In genomic region chr2:29295557-29295956, GRCm38 (mm10) we compare ENCODE assay signal across 27 mouse cellular contexts. TPM values are rescaled to one million over a fixed set of nuclear protein-coding genes. Genes with fewer than 3 reads are reported as not detected.
A peak's percentile ranks its signal among the peaks of the same experiment; 100 is the strongest.
DNase-seq lines count a peak whose midpoint lies in the region; ATAC-seq and TF ChIP-seq lines count a peak whose summit lies in the region.
"Had no signal": no experiment of that assay in that cellular context is flagged by ENCODE, and none has a peak within 500 bp of the region (broad histone marks: within the 10 kb centered on the region; RNA-seq: fewer than 3 reads in every experiment).

No protein-coding gene starts in this region.

- no peaks in the 10 kb centered on the region for H3K36me3 ChIP-seq in heart, postnatal 0 days (replicated peaks; ENCODE audit: control insufficient read depth, insufficient read depth, low read length)
- H3K36me3 ChIP-seq in kidney, embryonic 16.5 days (ENCODE audit: insufficient read depth, low read length): no peaks in the 10 kb centered on the region
- no peaks in the 10 kb centered on the region for H3K36me3 ChIP-seq in intestine, postnatal 0 days (ENCODE audit: control insufficient read depth, insufficient read depth)
- H3K36me3 ChIP-seq: embryonic facial prominence, embryonic 13.5 days; forebrain, embryonic 10.5 days; forebrain, embryonic 15.5 days; heart, embryonic 13.5 days; hindbrain, embryonic 13.5 days had no signal

- WGBS in heart, postnatal 0 days: 32% methylated on average over 3 of the region's 3 CpGs
- 47% methylated on average over 3 of the region's 3 CpGs for WGBS in kidney, embryonic 16.5 days
- WGBS in intestine, postnatal 0 days: 53% methylated on average over 3 of the region's 3 CpGs

- TF ChIP-seq CTCF in gastrocnemius, adult 2 months (IDR thresholded peaks at IDR 0.05): no peak
- TF ChIP-seq CTCF in heart, postnatal 0 days (IDR thresholded peaks at IDR 0.05; ENCODE audit: low read depth): no peak
- TF ChIP-seq CTCF in intestine, postnatal 0 days (IDR thresholded peaks at IDR 0.05; ENCODE audit: low read depth): no peak

- no peak for ATAC-seq in heart, postnatal 0 days (ENCODE audit: insufficient read depth, low read depth)
- no peak for ATAC-seq in kidney, embryonic 16.5 days (ENCODE audit: low FRiP score, low TSS enrichment)
- no peak for ATAC-seq in intestine, postnatal 0 days
- ATAC-seq: forebrain, embryonic 15.5 days; intestine, embryonic 16.5 days had no signal

- H3K9ac ChIP-seq in heart, postnatal 0 days (replicated peaks; ENCODE audit: low read depth, low read length): no peak overlapping the region
- H3K9ac ChIP-seq in kidney, embryonic 16.5 days (replicated peaks; ENCODE audit: low read length): no peak overlapping the region
- no peak overlapping the region for H3K9ac ChIP-seq in intestine, postnatal 0 days (ENCODE audit: low read depth, low read length)
- H3K9ac ChIP-seq: embryonic facial prominence, embryonic 13.5 days; forebrain, embryonic 15.5 days; heart, embryonic 13.5 days; hindbrain, embryonic 13.5 days; liver, embryonic 14.5 days; lung, embryonic 14.5 days had no signal

- DNase-seq in gastrocnemius, adult 2 months: no peak
- no peak for DNase-seq in gastrocnemius, postnatal 14 days
- no peak for DNase-seq in heart, postnatal 0 days (ENCODE audit: low spot score)
- no peak for DNase-seq in heart, postnatal 25 days (ENCODE audit: low spot score)
- DNase-seq in kidney, postnatal 36 days: peak; percentile 2 to 26
- DNase-seq: adrenal gland, postnatal 10 days; cerebellum, adult 18-20 months; cerebellum, postnatal 10 days; heart, postnatal 14 days; layer of hippocampus, postnatal 36 days; left cerebral cortex, postnatal 4 days; lung, embryonic 14.5 days; midbrain, embryonic 14.5 days; retina, postnatal 1 day; right cerebral cortex, postnatal 14 days; spleen, adult 18-20 months; thymus, postnatal 14 days had no signal

- H3K27me3 ChIP-seq in heart, postnatal 0 days (ENCODE audit: control insufficient read depth, insufficient read depth, low read length): no peaks in the 10 kb centered on the region
- H3K27me3 ChIP-seq in kidney, embryonic 16.5 days (ENCODE audit: insufficient read depth, low read length): no peaks in the 10 kb centered on the region
- H3K27me3 ChIP-seq in intestine, postnatal 0 days (replicated peaks; ENCODE audit: control insufficient read depth, insufficient read depth, low read length): no peaks in the 10 kb centered on the region
- H3K27me3 ChIP-seq: embryonic facial prominence, embryonic 13.5 days; forebrain, embryonic 15.5 days; heart, embryonic 13.5 days; hindbrain, embryonic 13.5 days had no signal

- H3K4me2 ChIP-seq in heart, postnatal 0 days (ENCODE audit: low read depth, low read length): no peak overlapping the region
- H3K4me2 ChIP-seq in kidney, embryonic 16.5 days (replicated peaks; ENCODE audit: low read depth, low read length): no peak overlapping the region
- no peak overlapping the region for H3K4me2 ChIP-seq in intestine, postnatal 0 days (replicated peaks; ENCODE audit: low read depth)
- H3K4me2 ChIP-seq: embryonic facial prominence, embryonic 13.5 days; forebrain, embryonic 15.5 days; heart, embryonic 13.5 days; hindbrain, embryonic 13.5 days; lung, embryonic 14.5 days had no signal

- peak overlapping the region; percentile 12; the same call in 1 of the 2 replicates for H3K27ac ChIP-seq in gastrocnemius, adult 2 months
- 0 out of 2 replicates have a peak overlapping the region, but pooled peaks have one; percentile 34 for H3K27ac ChIP-seq in heart, postnatal 0 days (ENCODE audit: low read depth)
- no peak overlapping the region for H3K27ac ChIP-seq in kidney, embryonic 16.5 days (ENCODE audit: low read length)
- H3K27ac ChIP-seq in brown adipose tissue, adult 24 weeks (replicated peaks; ENCODE audit: low read depth, low read length): peak overlapping the region; percentile 56
- H3K27ac ChIP-seq in intestine, postnatal 0 days (ENCODE audit: low read depth, low read length): no peak overlapping the region
- H3K27ac ChIP-seq: embryonic facial prominence, embryonic 13.5 days; forebrain, embryonic 10.5 days; forebrain, embryonic 15.5 days; heart, embryonic 13.5 days; hindbrain, embryonic 13.5 days; liver, embryonic 14.5 days had no signal

- TF ChIP-seq EP300 in heart, postnatal 0 days (IDR thresholded peaks at IDR 0.05; ENCODE audit: low read depth): no peak

- no peaks in the 10 kb centered on the region for H3K4me1 ChIP-seq in heart, postnatal 0 days (ENCODE audit: control insufficient read depth, insufficient read depth)
- H3K4me1 ChIP-seq in kidney, embryonic 16.5 days (ENCODE audit: insufficient read depth, low read length): no peaks in the 10 kb centered on the region
- peaks cover 18% of the 10 kb centered on the region for H3K4me1 ChIP-seq in brown adipose tissue, adult 24 weeks (ENCODE audit: control insufficient read depth, insufficient read depth, insufficient read length, low read length)
- no peaks in the 10 kb centered on the region for H3K4me1 ChIP-seq in intestine, postnatal 0 days (replicated peaks; ENCODE audit: control insufficient read depth, insufficient read depth, low read length)
- H3K4me1 ChIP-seq: embryonic facial prominence, embryonic 13.5 days; forebrain, embryonic 10.5 days; forebrain, embryonic 15.5 days; heart, embryonic 13.5 days; hindbrain, embryonic 13.5 days had no signal

- H3K9me3 ChIP-seq in heart, postnatal 0 days (replicated peaks; ENCODE audit: control insufficient read depth, low read length): peaks cover 15% of the 10 kb centered on the region
- H3K9me3 ChIP-seq in kidney, embryonic 16.5 days (ENCODE audit: low read length): peaks cover 11% of the 10 kb centered on the region
- no peaks in the 10 kb centered on the region for H3K9me3 ChIP-seq in intestine, postnatal 0 days (ENCODE audit: control insufficient read depth)

- no peak overlapping the region for H3K4me3 ChIP-seq in gastrocnemius, adult 2 months
- no peak overlapping the region for H3K4me3 ChIP-seq in heart, postnatal 0 days (ENCODE audit: low read depth, low read length)
- no peak overlapping the region for H3K4me3 ChIP-seq in kidney, embryonic 16.5 days (ENCODE audit: low read length)
- no peak overlapping the region for H3K4me3 ChIP-seq in brown adipose tissue, adult 24 weeks (ENCODE audit: insufficient read depth, low read depth, low read length)
- no peak overlapping the region for H3K4me3 ChIP-seq in intestine, postnatal 0 days (ENCODE audit: low read depth, low read length)
- H3K4me3 ChIP-seq: embryonic facial prominence, embryonic 13.5 days; forebrain, embryonic 10.5 days; forebrain, embryonic 15.5 days; heart, embryonic 13.5 days; hindbrain, embryonic 13.5 days had no signal

- intact Hi-C loops in gastrocnemius, adult 2 months (cut with DNase I): no loop called here
- intact Hi-C loops in gastrocnemius, postnatal 14 days (cut with DNase I; ENCODE audit: low total_unique reads): no loop called here
- intact Hi-C loops in heart, postnatal 25 days (cut with DNase I): no loop called here

RNA-seq across cellular contexts. Expression of gene Ntng2, which starts 42.8 kb away (rescaled TPM):
- total RNA-seq in gastrocnemius, adult 2 months (2021): 10 to 100 TPM; 25.0 to 27.0 TPM
- total RNA-seq in gastrocnemius, postnatal 14 days (2021): 10 to 100 TPM; 24.2 to 28.2 TPM
- 0.73 TPM in 1 of 2 replicates, not detected in the other for total RNA-seq in heart, postnatal 0 days (2014; rRNA removed; ENCODE audit: low replicate concordance)
- polyA plus RNA-seq in heart, postnatal 0 days (2015; fragmentation: Nextera tagmentation; extraction: Ambion mirVana): 0.12 and 0.29 TPM in 2 replicates
- 1 to 10 TPM; 4.6 to 5.8 TPM for total RNA-seq in heart, postnatal 25 days (2021)
- 5.1 TPM in 2 replicates for polyA plus RNA-seq in kidney, embryonic 16.5 days (2015; fragmentation: Nextera tagmentation; extraction: Ambion mirVana)
- 5.6 and 10.0 TPM in 2 replicates for polyA plus RNA-seq in brown adipose tissue, adult 24 weeks (2012; ENCODE audit: insufficient read depth, insufficient read length, missing spikeins)
- polyA plus RNA-seq in intestine, postnatal 0 days (2015; fragmentation: Nextera tagmentation; extraction: Ambion mirVana): 0.21 TPM in 1 of 2 replicates, not detected in the other
- polyA plus RNA-seq: intestine, embryonic 16.5 days had no signal

RNA-seq across cellular contexts. Expression of gene Med27, which starts 51.1 kb away (rescaled TPM):
- 10 to 100 TPM; 12.3 to 16.9 TPM for total RNA-seq in gastrocnemius, adult 2 months (2021)
- total RNA-seq in gastrocnemius, postnatal 14 days (2021): 10 to 100 TPM; 12.7 to 14.4 TPM
- total RNA-seq in heart, postnatal 0 days (2014; rRNA removed; ENCODE audit: low replicate concordance): 40.9 and 52.6 TPM in 2 replicates
- polyA plus RNA-seq in heart, postnatal 0 days (2015; fragmentation: Nextera tagmentation; extraction: Ambion mirVana): 25.8 and 26.6 TPM in 2 replicates
- 10 to 100 TPM; 15.3 to 16.3 TPM for total RNA-seq in heart, postnatal 25 days (2021)
- 53.0 and 56.9 TPM in 2 replicates for polyA plus RNA-seq in kidney, embryonic 16.5 days (2015; fragmentation: Nextera tagmentation; extraction: Ambion mirVana)
- polyA plus RNA-seq in brown adipose tissue, adult 24 weeks (2012; ENCODE audit: insufficient read depth, insufficient read length, missing spikeins): 8.2 and 16.8 TPM in 2 replicates
- 24.8 and 25.1 TPM in 2 replicates for polyA plus RNA-seq in intestine, postnatal 0 days (2015; fragmentation: Nextera tagmentation; extraction: Ambion mirVana)

Comparison
In these comparisons a context has a peak if more than half of its experiments do, and no peak if none do; other contexts are left out.
1. DNase-seq: peak in kidney, postnatal 36 days (2 of 2); none in gastrocnemius, adult 2 months (single experiment), gastrocnemius, postnatal 14 days (single experiment), heart, postnatal 0 days (single experiment) and heart, postnatal 25 days (single experiment).
2. H3K27ac ChIP-seq: peak in gastrocnemius, adult 2 months (single experiment), heart, postnatal 0 days (single experiment) and brown adipose tissue, adult 24 weeks (single experiment); none in kidney, embryonic 16.5 days (single experiment) and intestine, postnatal 0 days (single experiment).